Mouse (Mus musculus): ENCODE data around the gene Lnp1. TPM values are rescaled to one million over a fixed set of nuclear protein-coding genes. Genes with fewer than 3 reads are reported as not detected.
"Not testable (repeated sequence)": the region's sequence is repeated elsewhere in the genome, so short reads cannot be mapped to it uniquely, and the experiment has no call there.

Lnp1 gene
- total RNA-seq (2014; rRNA removed; ENCODE audit: low replicate concordance) (not detected in 2 replicates), polyA plus RNA-seq (2015; fragmentation: Nextera tagmentation; extraction: Ambion mirVana) (0.25 TPM in 1 of 2 replicates, not detected in the other)

- Histone ChIP-seq H3K4me1 (ENCODE audit: control insufficient read depth, insufficient read depth) (no peaks in the 10 kb centered on the region), H3K4me2 (ENCODE audit: low read depth, low read length) (no peak within 1 kb of the TSS), H3K9me3 (replicated peaks; ENCODE audit: control insufficient read depth, low read length) (no peaks in the 10 kb centered on the region), H3K27ac (ENCODE audit: low read depth) (no peak within 1 kb of the TSS), H3K4me3 (ENCODE audit: low read depth, low read length) (no peak within 1 kb of the TSS), H3K36me3 (replicated peaks; ENCODE audit: control insufficient read depth, insufficient read depth, low read length) (no peaks in the 10 kb centered on the region), H3K9ac (replicated peaks; ENCODE audit: low read depth, low read length) (no peak within 1 kb of the TSS), H3K27me3 (ENCODE audit: control insufficient read depth, insufficient read depth, low read length) (no peaks in the 10 kb centered on the region)
- no peak for TF ChIP-seq EP300 (IDR thresholded peaks at IDR 0.05; ENCODE audit: low read depth)
- TF ChIP-seq CTCF (IDR thresholded peaks at IDR 0.05; ENCODE audit: low read depth): no peak
- no peak for DNase-seq (ENCODE audit: low spot score)
- WGBS: 30% methylated on average over 3 of the region's 3 CpGs
- ATAC-seq (ENCODE audit: insufficient read depth, low read depth): no peak
These were observed at the start of gene Lnp1 for GRCm38 (mm10) chr16:56928023-56928422. Lnp1 (minus strand) TSS chr16:56928061.

- 44% methylated on average over 3 of the region's 3 CpGs for WGBS
- ATAC-seq (ENCODE audit: insufficient read depth, low read depth) (no peak), DNase-seq (ENCODE audit: low spot score) (no peak)
- no peaks in the 10 kb centered on the region for H3K4me1 ChIP-seq (ENCODE audit: control insufficient read depth, insufficient read depth)
- no peak overlapping the region for H3K27ac ChIP-seq (ENCODE audit: low read depth)
- H3K9me3 ChIP-seq (replicated peaks; ENCODE audit: control insufficient read depth, low read length): no peaks in the 10 kb centered on the region
- no peaks in the 10 kb centered on the region for H3K27me3 ChIP-seq (ENCODE audit: control insufficient read depth, insufficient read depth, low read length)
- no peaks in the 10 kb centered on the region for H3K36me3 ChIP-seq (replicated peaks; ENCODE audit: control insufficient read depth, insufficient read depth, low read length)
- H3K4me2 ChIP-seq (ENCODE audit: low read depth, low read length): no peak overlapping the region
- TF ChIP-seq EP300 (IDR thresholded peaks at IDR 0.05; ENCODE audit: low read depth): no peak
- no peak for TF ChIP-seq CTCF (IDR thresholded peaks at IDR 0.05; ENCODE audit: low read depth)
- no peak overlapping the region for H3K4me3 ChIP-seq (ENCODE audit: low read depth, low read length)
- no peak overlapping the region for H3K9ac ChIP-seq (replicated peaks; ENCODE audit: low read depth, low read length)
These were observed 46.8 kb upstream of the Lnp1 start for GRCm38 (mm10) chr16:56974646-56975045.

- 78% methylated on average over 2 of the region's 2 CpGs for WGBS
- not testable (repeated sequence) for H3K9ac ChIP-seq (replicated peaks; ENCODE audit: low read depth, low read length); H3K4me2 ChIP-seq (ENCODE audit: low read depth, low read length); H3K4me3 ChIP-seq (ENCODE audit: low read depth, low read length); ATAC-seq (ENCODE audit: insufficient read depth, low read depth); H3K36me3 ChIP-seq (replicated peaks; ENCODE audit: control insufficient read depth, insufficient read depth, low read length); H3K27ac ChIP-seq (ENCODE audit: low read depth); H3K27me3 ChIP-seq (ENCODE audit: control insufficient read depth, insufficient read depth, low read length); H3K4me1 ChIP-seq (ENCODE audit: control insufficient read depth, insufficient read depth); H3K9me3 ChIP-seq (replicated peaks; ENCODE audit: control insufficient read depth, low read length); DNase-seq (ENCODE audit: low spot score)
These were observed 30.4 kb upstream of the Lnp1 start for GRCm38 (mm10) chr16:56958311-56958710.

- Histone ChIP-seq H3K36me3 (replicated peaks; ENCODE audit: control insufficient read depth, insufficient read depth, low read length) (no peaks in the 10 kb centered on the region), H3K4me2 (ENCODE audit: low read depth, low read length) (no peak overlapping the region), H3K4me1 (ENCODE audit: control insufficient read depth, insufficient read depth) (no peaks in the 10 kb centered on the region), H3K27ac (ENCODE audit: low read depth) (no peak overlapping the region), H3K4me3 (ENCODE audit: low read depth, low read length) (no peak overlapping the region), H3K9me3 (replicated peaks; ENCODE audit: control insufficient read depth, low read length) (no peaks in the 10 kb centered on the region), H3K27me3 (ENCODE audit: control insufficient read depth, insufficient read depth, low read length) (no peaks in the 10 kb centered on the region), H3K9ac (replicated peaks; ENCODE audit: low read depth, low read length) (no peak overlapping the region)
- ATAC-seq (ENCODE audit: insufficient read depth, low read depth): no peak
- TF ChIP-seq CTCF (IDR thresholded peaks at IDR 0.05; ENCODE audit: low read depth) (no peak), EP300 (IDR thresholded peaks at IDR 0.05; ENCODE audit: low read depth) (no peak)
- no peak for DNase-seq (ENCODE audit: low spot score)
- 77% methylated on average over 5 of the region's 5 CpGs for WGBS
These were observed 21.2 kb upstream of the Lnp1 start for GRCm38 (mm10) chr16:56949085-56949484.

- H3K36me3 ChIP-seq (replicated peaks; ENCODE audit: control insufficient read depth, insufficient read depth, low read length): no peaks in the 10 kb centered on the region
- H3K4me1 ChIP-seq (ENCODE audit: control insufficient read depth, insufficient read depth): no peaks in the 10 kb centered on the region
- no peak for ATAC-seq (ENCODE audit: insufficient read depth, low read depth)
- no peak overlapping the region for H3K9ac ChIP-seq (replicated peaks; ENCODE audit: low read depth, low read length)
- no peaks in the 10 kb centered on the region for H3K9me3 ChIP-seq (replicated peaks; ENCODE audit: control insufficient read depth, low read length)
- no peak for DNase-seq (ENCODE audit: low spot score)
- no peak for TF ChIP-seq CTCF (IDR thresholded peaks at IDR 0.05; ENCODE audit: low read depth)
- TF ChIP-seq EP300 (IDR thresholded peaks at IDR 0.05; ENCODE audit: low read depth): no peak
- H3K4me2 ChIP-seq (ENCODE audit: low read depth, low read length): no peak overlapping the region
- WGBS: 77% methylated on average over 2 of the region's 2 CpGs
- H3K27me3 ChIP-seq (ENCODE audit: control insufficient read depth, insufficient read depth, low read length): no peaks in the 10 kb centered on the region
- H3K27ac ChIP-seq (ENCODE audit: low read depth): no peak overlapping the region
- no peak overlapping the region for H3K4me3 ChIP-seq (ENCODE audit: low read depth, low read length)
These were observed 14.5 kb upstream of the Lnp1 start for GRCm38 (mm10) chr16:56942341-56942740.

- no peak overlapping the region for H3K9ac ChIP-seq (replicated peaks; ENCODE audit: low read depth, low read length)
- H3K27ac ChIP-seq (ENCODE audit: low read depth): no peak overlapping the region
- TF ChIP-seq EP300 (IDR thresholded peaks at IDR 0.05; ENCODE audit: low read depth) (no peak), CTCF (IDR thresholded peaks at IDR 0.05; ENCODE audit: low read depth) (peak; percentile 89)
- DNase-seq (ENCODE audit: low spot score): peak; percentile 70
- H3K4me2 ChIP-seq (ENCODE audit: low read depth, low read length): no peak overlapping the region
- ATAC-seq (ENCODE audit: insufficient read depth, low read depth): peak; percentile 63
- H3K36me3 ChIP-seq (replicated peaks; ENCODE audit: control insufficient read depth, insufficient read depth, low read length): no peaks in the 10 kb centered on the region
- no peak overlapping the region for H3K4me3 ChIP-seq (ENCODE audit: low read depth, low read length)
- no peaks in the 10 kb centered on the region for H3K9me3 ChIP-seq (replicated peaks; ENCODE audit: control insufficient read depth, low read length)
- no peaks in the 10 kb centered on the region for H3K4me1 ChIP-seq (ENCODE audit: control insufficient read depth, insufficient read depth)
- no peaks in the 10 kb centered on the region for H3K27me3 ChIP-seq (ENCODE audit: control insufficient read depth, insufficient read depth, low read length)
- WGBS: 20% methylated on average over 8 of the region's 8 CpGs
These were observed 7.7 kb downstream of the Lnp1 start for GRCm38 (mm10) chr16:56920102-56920657.

All from heart, postnatal 0 days (tissue).